Mouse (Mus musculus): Measurements from ENCODE around the gene 9530003J23Rik. TPM values are rescaled to one million over a fixed set of nuclear protein-coding genes. Genes with fewer than 3 reads are reported as not detected.

9530003J23Rik gene
- polyA plus RNA-seq, 1 experiment from 2014 or later = not detected

GRCm38 (mm10) chr10:117229826-117230225 is 8.7 kb downstream of the 9530003J23Rik start:
- H3K4me3 ChIP-seq (ENCODE audit: low read depth, low read length) = no peak overlapping the region
- no peak overlapping the region for H3K27ac ChIP-seq (replicated peaks)
- ATAC-seq (ENCODE audit: low FRiP score, low TSS enrichment) (peak; percentile 59; the same call in 1 of the 2 replicates), DNase-seq (ENCODE audit: low spot score) (peak; percentile 32)
- H3K4me1 ChIP-seq (replicated peaks; ENCODE audit: control insufficient read depth, insufficient read depth) = 0 out of 2 replicates have a peak, but pooled peaks cover under 1% of the 10 kb centered on the region
- H3K9ac ChIP-seq (ENCODE audit: low read length) = no peak overlapping the region
- H3K9me3 ChIP-seq (ENCODE audit: control insufficient read depth, low read length) = no peaks in the 10 kb centered on the region
- no peaks in the 10 kb centered on the region for H3K27me3 ChIP-seq (ENCODE audit: control insufficient read depth, insufficient read depth, low read length)
- WGBS = 67% methylated on average over 16 of the region's 16 CpGs
- H3K36me3 ChIP-seq (ENCODE audit: control insufficient read depth, insufficient read depth, low read length) = no peaks in the 10 kb centered on the region
- TF ChIP-seq CTCF (IDR thresholded peaks at IDR 0.05; ENCODE audit: low read depth) (no peak), EP300 (optimal IDR thresholded peaks at IDR 0.05) (no peak)
- 0 out of 2 replicates have a peak overlapping the region, but pooled peaks have one; percentile 8 for H3K4me2 ChIP-seq (replicated peaks; ENCODE audit: low read depth)

GRCm38 (mm10) chr10:117226002-117226401 is 12.5 kb downstream of the 9530003J23Rik start:
- Histone ChIP-seq H3K4me2 (replicated peaks; ENCODE audit: low read depth) (no peak overlapping the region), H3K9ac (ENCODE audit: low read length) (no peak overlapping the region), H3K27me3 (ENCODE audit: control insufficient read depth, insufficient read depth, low read length) (no peaks in the 10 kb centered on the region), H3K9me3 (ENCODE audit: control insufficient read depth, low read length) (no peaks in the 10 kb centered on the region), H3K36me3 (ENCODE audit: control insufficient read depth, insufficient read depth, low read length) (no peaks in the 10 kb centered on the region), H3K27ac (replicated peaks) (no peak overlapping the region), H3K4me3 (ENCODE audit: low read depth, low read length) (no peak overlapping the region), H3K4me1 (replicated peaks; ENCODE audit: control insufficient read depth, insufficient read depth) (0 out of 2 replicates have a peak, but pooled peaks cover 3% of the 10 kb centered on the region)
- WGBS = 67% methylated on average over 3 of the region's 3 CpGs
- DNase-seq (ENCODE audit: low spot score) (no peak), ATAC-seq (ENCODE audit: low FRiP score, low TSS enrichment) (no peak)
- TF ChIP-seq CTCF (IDR thresholded peaks at IDR 0.05; ENCODE audit: low read depth) (no peak), EP300 (optimal IDR thresholded peaks at IDR 0.05) (no peak)

GRCm38 (mm10) chr10:117225094-117225493 is 13.4 kb downstream of the 9530003J23Rik start:
- no peak for TF ChIP-seq EP300 (optimal IDR thresholded peaks at IDR 0.05)
- peak; percentile 50 for TF ChIP-seq CTCF (IDR thresholded peaks at IDR 0.05; ENCODE audit: low read depth)
- Histone ChIP-seq H3K9ac (ENCODE audit: low read length) (no peak overlapping the region), H3K27ac (replicated peaks) (no peak overlapping the region), H3K4me3 (ENCODE audit: low read depth, low read length) (peak overlapping the region; percentile 84; the same call in 1 of the 2 replicates), H3K4me1 (replicated peaks; ENCODE audit: control insufficient read depth, insufficient read depth) (0 out of 2 replicates have a peak, but pooled peaks cover 3% of the 10 kb centered on the region), H3K9me3 (ENCODE audit: control insufficient read depth, low read length) (no peaks in the 10 kb centered on the region), H3K4me2 (replicated peaks; ENCODE audit: low read depth) (peak overlapping the region; percentile 75), H3K27me3 (ENCODE audit: control insufficient read depth, insufficient read depth, low read length) (no peaks in the 10 kb centered on the region), H3K36me3 (ENCODE audit: control insufficient read depth, insufficient read depth, low read length) (peaks cover 2% of the 10 kb centered on the region; the same call in 1 of the 2 replicates)
- ATAC-seq (ENCODE audit: low FRiP score, low TSS enrichment) (no peak), DNase-seq (ENCODE audit: low spot score) (no peak)
- 49% methylated on average over 8 of the region's 8 CpGs for WGBS

GRCm38 (mm10) chr10:117224102-117224990 is 14.2 kb downstream of the 9530003J23Rik start, which contains the start of gene Yeats4:
Gene Yeats4 (minus strand): TSS chr10:117224507.
- ATAC-seq (ENCODE audit: low FRiP score, low TSS enrichment) (peak; percentile 96), DNase-seq (ENCODE audit: low spot score) (peak; percentile 94)
- TF ChIP-seq CTCF (IDR thresholded peaks at IDR 0.05; ENCODE audit: low read depth) = no peak
- no peak for TF ChIP-seq EP300 (optimal IDR thresholded peaks at IDR 0.05)
- 1% methylated on average over 62 of the region's 63 CpGs for WGBS
- Histone ChIP-seq H3K27ac (replicated peaks) (peak within 1 kb of the TSS; percentile 99), H3K36me3 (ENCODE audit: control insufficient read depth, insufficient read depth, low read length) (peaks cover 7% of the 10 kb centered on the region; the same call in 1 of the 2 replicates), H3K4me2 (replicated peaks; ENCODE audit: low read depth) (peak within 1 kb of the TSS; percentile 75), H3K9me3 (ENCODE audit: control insufficient read depth, low read length) (no peaks in the 10 kb centered on the region), H3K4me1 (replicated peaks; ENCODE audit: control insufficient read depth, insufficient read depth) (0 out of 2 replicates have a peak, but pooled peaks cover 3% of the 10 kb centered on the region), H3K9ac (ENCODE audit: low read length) (peak within 1 kb of the TSS; percentile 96), H3K27me3 (ENCODE audit: control insufficient read depth, insufficient read depth, low read length) (no peaks in the 10 kb centered on the region), H3K4me3 (ENCODE audit: low read depth, low read length) (peak within 1 kb of the TSS; percentile 84)

- Histone ChIP-seq H3K36me3 (ENCODE audit: control insufficient read depth, insufficient read depth, low read length) (peaks cover 7% of the 10 kb centered on the region; the same call in 1 of the 2 replicates), H3K27me3 (ENCODE audit: control insufficient read depth, insufficient read depth, low read length) (no peaks in the 10 kb centered on the region), H3K9me3 (ENCODE audit: control insufficient read depth, low read length) (no peaks in the 10 kb centered on the region), H3K27ac (replicated peaks) (peak overlapping the region; percentile 99; the same call in 1 of the 2 replicates), H3K9ac (ENCODE audit: low read length) (peak overlapping the region; percentile 96), H3K4me2 (replicated peaks; ENCODE audit: low read depth) (peak overlapping the region; percentile 75), H3K4me3 (ENCODE audit: low read depth, low read length) (peak overlapping the region; percentile 84), H3K4me1 (replicated peaks; ENCODE audit: control insufficient read depth, insufficient read depth) (0 out of 2 replicates have a peak, but pooled peaks cover 3% of the 10 kb centered on the region)
- TF ChIP-seq CTCF (IDR thresholded peaks at IDR 0.05; ENCODE audit: low read depth) (no peak), EP300 (optimal IDR thresholded peaks at IDR 0.05) (no peak)
- 0% methylated on average over 9 of the region's 9 CpGs for WGBS
- ATAC-seq (ENCODE audit: low FRiP score, low TSS enrichment) (no peak), DNase-seq (ENCODE audit: low spot score) (no peak)
Measured at GRCm38 (mm10) chr10:117223758-117224101, 14.8 kb downstream of the 9530003J23Rik start.

Measured in stomach, postnatal 0 days (tissue).